In the genomic region with DNA sequence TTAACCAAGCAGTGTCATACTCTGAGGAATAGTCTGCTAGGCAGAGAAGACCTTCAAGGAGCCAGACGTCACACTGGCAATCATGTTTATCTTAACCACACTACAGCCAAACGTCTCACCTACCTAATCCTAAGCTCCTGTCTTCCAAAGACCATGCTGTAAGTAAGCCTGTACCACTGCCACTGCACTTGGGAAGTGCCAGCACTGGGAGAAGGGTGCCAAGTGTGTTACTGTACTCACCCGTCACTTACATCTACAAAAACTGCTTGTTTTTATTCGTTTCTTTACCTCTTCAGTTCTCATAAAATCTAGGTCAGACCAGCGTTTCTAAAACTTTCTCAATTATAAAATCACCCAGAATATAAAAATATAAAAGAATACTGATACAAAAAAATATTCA, we compare ENCODE assay signal across 24 mouse cellular contexts. TPM values are rescaled to one million over a fixed set of nuclear protein-coding genes. Genes with fewer than 3 reads are reported as not detected.
DNase-seq lines count a peak whose midpoint lies in the region; ATAC-seq lines count a peak whose summit lies in the region.
"Had no signal": no experiment of that assay in that cellular context is flagged by ENCODE, and none has a peak within 500 bp of the region (broad histone marks: within the 10 kb centered on the region; RNA-seq: fewer than 3 reads in every experiment).

No protein-coding gene starts in this region.

- H3K27me3 ChIP-seq in heart, embryonic 12.5 days (replicated peaks) = no peaks in the 10 kb centered on the region
- H3K27me3 ChIP-seq: CH12.LX; heart, embryonic 13.5 days; hindbrain, embryonic 13.5 days; intestine, embryonic 15.5 days; Patski had no signal

- no peak overlapping the region for H3K27ac ChIP-seq in heart, embryonic 12.5 days (ENCODE audit: poor library complexity, severe bottlenecking)
- H3K27ac ChIP-seq in brown adipose tissue, adult 24 weeks (replicated peaks; ENCODE audit: low read depth, low read length) = 0 out of 2 replicates have a peak overlapping the region, but pooled peaks have one; percentile 11
- H3K27ac ChIP-seq: heart, embryonic 13.5 days; hindbrain, embryonic 13.5 days; intestine, embryonic 15.5 days had no signal

- peaks cover 9% of the 10 kb centered on the region; the same call in 1 of the 2 replicates for H3K4me1 ChIP-seq in heart, embryonic 12.5 days (replicated peaks)
- H3K4me1 ChIP-seq in brown adipose tissue, adult 24 weeks (ENCODE audit: control insufficient read depth, insufficient read depth, insufficient read length, low read length) = peaks cover 2% of the 10 kb centered on the region; the same call in 1 of the 2 replicates
- H3K4me1 ChIP-seq: hindbrain, embryonic 13.5 days; intestine, embryonic 15.5 days had no signal

- peak; percentile 40 for DNase-seq in adrenal gland, postnatal 14 days
- no peak for DNase-seq in adrenal gland, adult 2 months
- DNase-seq in heart, adult 18-20 months = peak; percentile 13 to 27
- DNase-seq in adipocyte (ENCODE audit: low spot score) = peak; percentile 85
- no peak for DNase-seq in spleen, postnatal 10 days (ENCODE audit: low spot score in 2 of 2)
- DNase-seq: adrenal gland, postnatal 25 days; B cell, adult 2 months; cerebellum, adult 18-20 months; cerebellum, adult 9-10 months; cerebellum, postnatal 14 days; forebrain, postnatal 0 days; gastrocnemius, postnatal 10 days; gastrocnemius, postnatal 36 days; kidney, adult 2 months had no signal

- no peak overlapping the region for H3K4me2 ChIP-seq in heart, embryonic 12.5 days
- H3K4me2 ChIP-seq: heart, embryonic 13.5 days; hindbrain, embryonic 13.5 days; intestine, embryonic 15.5 days had no signal

- 71% methylated on average over 5 of the region's 5 CpGs for WGBS in heart, embryonic 12.5 days

- no peaks in the 10 kb centered on the region for H3K9me3 ChIP-seq in heart, embryonic 12.5 days (replicated peaks)
- H3K9me3 ChIP-seq: G1E; heart, embryonic 13.5 days; hindbrain, embryonic 13.5 days; intestine, embryonic 15.5 days had no signal

- H3K9ac ChIP-seq in heart, embryonic 12.5 days = no peak overlapping the region
- H3K9ac ChIP-seq: forebrain, postnatal 0 days; heart, embryonic 13.5 days; hindbrain, embryonic 13.5 days; intestine, embryonic 15.5 days had no signal

- H3K4me3 ChIP-seq in heart, embryonic 12.5 days = no peak overlapping the region
- no peak overlapping the region for H3K4me3 ChIP-seq in brown adipose tissue, adult 24 weeks (ENCODE audit: insufficient read depth, low read depth, low read length)
- H3K4me3 ChIP-seq: heart, embryonic 13.5 days; hindbrain, embryonic 13.5 days; intestine, embryonic 15.5 days had no signal

- peaks cover 62% of the 10 kb centered on the region for H3K36me3 ChIP-seq in heart, embryonic 12.5 days

- no peak for ATAC-seq in heart, embryonic 12.5 days (ENCODE audit: insufficient number of reproducible peaks, low FRiP score)
- ATAC-seq: forebrain, embryonic 14.5 days; forebrain, postnatal 0 days; hindbrain, embryonic 16.5 days; intestine, embryonic 15.5 days; Patski had no signal

RNA-seq across cellular contexts. Expression of gene Kdm3a, which starts 15.8 kb away (rescaled TPM):
- total RNA-seq in adrenal gland, postnatal 14 days (2021) = 35.1 and 44.3 TPM in 2 replicates
- 10 to 100 TPM; 21.1 to 31.4 TPM for total RNA-seq in adrenal gland, adult 2 months (2021)
- polyA plus RNA-seq in adrenal gland, adult 2 months (2012; rRNA removed) = 3.1 and 3.3 TPM in 2 replicates
- total RNA-seq in heart, adult 18-20 months (2021) = 10 to 100 TPM; 17.4 to 21.0 TPM
- polyA plus RNA-seq in heart, embryonic 12.5 days (2016; fragmentation: Nextera tagmentation; extraction: Ambion mirVana) = 48.5 and 51.7 TPM in 2 replicates
- polyA plus RNA-seq in brown adipose tissue, adult 24 weeks (2012; ENCODE audit: insufficient read depth, insufficient read length, missing spikeins) = 11.6 and 13.7 TPM in 2 replicates

Comparison
In these comparisons a context has a peak if more than half of its experiments do, and no peak if none do; other contexts are left out.
1. DNase-seq: peak in adrenal gland, postnatal 14 days (single experiment), heart, adult 18-20 months (2 of 2) and adipocyte (single experiment); none in adrenal gland, adult 2 months (single experiment) and spleen, postnatal 10 days (0 of 2).